Mouse (Mus musculus) cerebellum, adult 9-10 months (tissue): Measurements from ENCODE around the gene Fam216a.

Source experiments
- DNase-seq: peaks from one replicate; pipeline ENCODE4 v3.0.0; 2022

Fam216a gene

DNA sequence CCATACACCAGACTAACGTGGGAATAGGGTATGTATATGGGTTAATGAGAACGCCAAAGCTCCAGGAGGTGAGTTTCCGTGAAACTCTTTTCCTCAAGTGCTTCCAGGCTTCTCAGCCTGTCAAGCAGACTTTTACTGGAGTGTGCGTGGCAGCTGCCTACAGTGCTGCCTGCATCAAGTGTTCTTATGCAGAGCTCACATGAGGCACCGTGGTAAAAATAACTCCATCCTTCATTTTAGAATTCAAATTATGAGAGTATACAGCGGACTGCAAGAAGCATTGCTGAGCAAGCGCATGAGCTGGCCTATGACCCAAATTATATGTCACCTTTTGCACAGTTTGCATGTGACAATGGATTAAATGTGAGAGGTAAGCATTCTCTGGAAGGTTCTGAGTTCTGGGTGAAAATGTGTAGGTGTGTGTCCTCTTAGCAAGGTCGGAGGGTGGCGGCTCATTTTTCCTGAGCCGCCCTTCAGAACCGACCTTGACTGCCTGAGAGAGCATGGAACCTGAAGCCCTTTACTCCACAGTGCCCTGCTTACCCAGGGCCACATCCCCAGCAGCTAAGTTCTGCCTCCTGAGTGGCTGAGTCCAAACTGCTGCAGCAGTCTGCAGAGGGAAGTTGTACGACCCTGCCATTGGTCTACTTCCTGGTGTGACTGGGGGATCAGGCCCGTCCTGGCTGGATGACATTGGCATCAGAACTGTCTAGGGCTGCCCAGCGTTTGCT, 52.5 kb downstream of the Fam216a start:
- DNase-seq, result peak; percentile 23

DNA sequence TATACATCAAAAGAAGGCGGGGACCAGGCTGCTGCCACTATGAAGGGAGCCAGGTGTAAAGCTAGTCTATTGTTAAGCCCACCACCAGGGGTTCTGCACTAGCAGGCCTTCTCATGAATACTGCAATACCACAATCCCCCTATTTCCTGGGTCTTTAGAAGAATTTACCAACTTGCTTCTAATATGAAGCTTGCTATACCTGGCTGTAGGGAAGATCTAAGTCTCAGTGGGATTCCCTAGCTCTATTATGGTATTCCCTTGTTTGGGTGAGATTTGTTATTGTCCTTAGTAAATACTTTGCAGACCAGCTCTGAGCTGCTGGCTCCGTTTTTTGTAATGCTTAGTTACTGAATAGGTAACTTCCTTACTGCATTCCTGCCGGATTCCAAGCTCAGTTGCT, 53.2 kb downstream of the Fam216a start:
- DNase-seq, result peak; percentile 25

DNA sequence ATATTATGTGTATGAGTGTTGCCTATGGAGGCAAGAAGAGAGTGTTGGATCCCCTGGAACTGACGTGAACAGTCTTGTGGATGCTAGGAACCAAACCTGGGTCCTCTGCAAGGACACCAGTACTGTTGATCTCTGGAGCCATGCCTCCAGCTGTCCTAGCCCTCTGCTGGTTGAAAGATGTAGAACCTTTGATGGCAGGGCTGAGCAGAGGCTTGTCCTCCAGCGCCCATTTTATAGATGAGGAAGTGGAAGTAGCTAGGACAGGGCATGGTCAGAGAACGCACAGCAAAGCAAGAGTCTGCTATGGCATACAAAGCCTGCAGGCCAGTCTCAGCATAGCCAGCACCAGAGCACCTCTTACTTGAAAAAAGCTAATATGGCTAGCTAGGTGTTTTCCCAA, 54.1 kb downstream of the Fam216a start:
- peak; percentile 52 for DNase-seq

DNA sequence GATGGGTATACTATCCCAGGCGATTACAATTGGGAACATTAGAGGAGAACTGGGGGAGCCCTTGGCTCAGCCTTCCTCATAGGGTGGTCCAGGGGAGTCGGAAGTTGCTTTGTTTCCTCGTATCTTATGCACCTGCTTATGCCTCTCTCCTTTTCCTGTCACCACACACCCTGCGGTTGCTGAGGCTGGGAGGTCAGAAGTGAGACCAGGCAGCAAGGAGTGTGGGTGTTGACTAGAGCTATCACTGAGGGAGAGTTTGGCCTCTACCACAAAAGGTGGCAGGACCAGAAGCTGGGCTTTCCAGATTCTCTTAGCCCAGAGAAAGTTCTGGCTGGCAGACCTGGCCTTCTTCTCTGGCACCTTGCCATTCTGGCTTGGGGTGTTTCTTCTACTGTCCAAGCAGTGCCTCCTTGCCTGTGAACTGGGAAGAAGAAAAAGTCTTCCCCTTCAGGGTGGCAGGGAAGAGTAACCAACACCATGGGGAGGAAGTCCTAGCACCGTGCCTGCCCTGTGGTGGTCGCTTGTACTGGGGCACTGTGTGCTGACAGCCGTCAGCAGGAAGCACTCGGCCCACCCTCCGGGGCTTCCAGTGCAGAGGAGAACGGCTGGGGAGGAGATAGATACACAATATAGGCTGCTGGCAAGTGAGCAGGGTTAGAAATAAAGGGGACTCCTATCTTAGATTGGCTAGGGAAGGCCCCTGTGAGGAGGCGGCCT, 54.7 kb downstream of the Fam216a start:
- peak; percentile 69 for DNase-seq

DNA sequence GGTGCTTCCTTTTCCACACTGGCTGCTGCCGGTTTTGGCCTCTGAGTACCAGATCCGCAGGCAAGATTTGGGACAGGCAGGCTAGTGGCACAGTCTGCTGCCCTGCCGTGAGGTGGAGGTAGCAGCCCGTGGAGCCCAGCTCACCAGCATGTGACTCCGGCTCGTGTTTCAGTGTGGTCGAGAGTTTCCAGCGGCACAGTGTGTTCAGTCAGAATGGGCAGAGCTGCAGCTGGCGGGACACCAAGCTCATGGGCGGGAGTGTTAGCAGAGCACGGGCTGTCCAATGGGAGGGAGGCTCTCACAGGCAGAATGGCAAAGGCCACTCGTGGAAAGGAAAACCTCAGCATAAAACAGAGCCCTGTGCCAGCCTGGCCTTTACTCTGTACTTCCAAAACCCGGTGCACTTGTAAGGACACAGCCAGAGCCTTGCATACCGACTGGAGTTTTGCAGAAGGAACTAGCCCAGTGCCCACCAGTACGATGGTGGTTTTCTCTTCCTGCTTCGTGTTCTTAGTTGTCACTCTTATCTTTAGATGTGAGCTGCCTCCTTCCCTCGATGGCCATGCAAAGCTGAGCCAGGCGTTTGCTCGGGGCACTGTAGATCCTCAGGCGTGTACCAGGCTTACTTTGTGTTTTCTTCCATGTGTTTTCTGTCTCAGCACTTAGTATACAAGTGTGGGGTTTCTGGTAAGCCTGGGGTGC, 57.0 kb downstream of the Fam216a start:
- DNase-seq, result peak; percentile 95
